In genomic region chr15:80075374-80075694, GRCm38 (mm10) we compare ENCODE assay signal across 9 mouse cellular contexts. TPM values are rescaled to one million over a fixed set of nuclear protein-coding genes. Genes with fewer than 3 reads are reported as not detected.
DNase-seq lines count a peak whose midpoint lies in the region; ATAC-seq and TF ChIP-seq lines count a peak whose summit lies in the region.
"Had no signal": no experiment of that assay in that cellular context is flagged by ENCODE, and none has a peak within 500 bp of the region (broad histone marks: within the 10 kb centered on the region; RNA-seq: fewer than 3 reads in every experiment).

No protein-coding gene starts in this region.

- no peaks in the 10 kb centered on the region for H3K4me1 ChIP-seq in cortical plate, adult 2 months (ENCODE audit: control insufficient read depth, insufficient read depth, low read length)
- H3K4me1 ChIP-seq in liver, embryonic 15.5 days (replicated peaks): peaks cover 65% of the 10 kb centered on the region

- DNase-seq in heart, adult 11 months: peak; percentile 93
- DNase-seq in heart, adult 8-10 months (ENCODE audit: low spot score): no peak
- DNase-seq in layer of hippocampus, adult 2 months (ENCODE audit: low spot score in 2 of 2): no peak
- DNase-seq in layer of hippocampus, adult 9-11 months: no peak
- DNase-seq in B cell, adult 2 months: no peak

- no peak for TF ChIP-seq POLR2A in cortical plate, adult 2 months (IDR thresholded peaks at IDR 0.05; ENCODE audit: extremely low read depth, insufficient read depth, low read length)

- no peak overlapping the region for H3K4me2 ChIP-seq in liver, embryonic 15.5 days

- H3K27ac ChIP-seq in layer of hippocampus, adult 2 months: peak overlapping the region; percentile 71
- H3K27ac ChIP-seq in cortical plate, adult 2 months (ENCODE audit: insufficient read depth, low read length): 0 out of 2 replicates have a peak overlapping the region, but pooled peaks have one; percentile 1
- H3K27ac ChIP-seq in liver, embryonic 15.5 days (replicated peaks): peak overlapping the region; percentile 79; the same call in 1 of the 2 replicates

- TF ChIP-seq CTCF in layer of hippocampus, adult 2 months (conservative IDR thresholded peaks at IDR 0.05): no peak
- no peak for TF ChIP-seq CTCF in cortical plate, adult 2 months (IDR thresholded peaks at IDR 0.05; ENCODE audit: extremely low read depth, insufficient read depth, low read length)

- H3K9me3 ChIP-seq in liver, embryonic 15.5 days (replicated peaks): no peaks in the 10 kb centered on the region

- WGBS in liver, embryonic 15.5 days (ENCODE audit: insufficient replicate concordance): 34% methylated on average over 3 of the region's 3 CpGs

- H3K27me3 ChIP-seq in liver, embryonic 15.5 days: peaks cover 9% of the 10 kb centered on the region
- H3K27me3 ChIP-seq: CH12.LX had no signal

- peaks cover 43% of the 10 kb centered on the region for H3K36me3 ChIP-seq in liver, embryonic 15.5 days (replicated peaks)

- no peak overlapping the region for H3K4me3 ChIP-seq in layer of hippocampus, adult 2 months
- no peak overlapping the region for H3K4me3 ChIP-seq in cortical plate, adult 2 months (ENCODE audit: insufficient read depth, low read length)
- no peak overlapping the region for H3K4me3 ChIP-seq in liver, embryonic 15.5 days (replicated peaks)

- ATAC-seq in liver, embryonic 15.5 days (ENCODE audit: insufficient read depth): no peak
- ATAC-seq in CD4-positive, CD25-positive, alpha-beta regulatory T cell, adult 4 months: no peak

- no peak overlapping the region; the same call in 1 of the 2 replicates for H3K9ac ChIP-seq in liver, embryonic 15.5 days

RNA-seq across cellular contexts. Expression of gene Syngr1, which starts 15.8 kb away (rescaled TPM):
- total RNA-seq in heart, adult 8-10 months (2022): 100 to 1,000 TPM in 2 of 4 experiments, 10 to 100 TPM in 2; 91.7 to 111 (median 98.9) TPM
- total RNA-seq in layer of hippocampus, adult 2 months (2021): 100 to 1,000 TPM; 356 to 380 TPM
- polyA plus RNA-seq in cortical plate, adult 2 months (2012; rRNA removed): 354 and 372 TPM in 2 replicates
- polyA plus RNA-seq in liver, embryonic 15.5 days (2015; fragmentation: Nextera tagmentation; extraction: Ambion mirVana): 12.7 and 13.0 TPM in 2 replicates
- polyA plus RNA-seq in CD4-positive, CD25-positive, alpha-beta regulatory T cell, adult 4 months (2017; shearing (Covaris generic)): under 1 TPM; 0.86 to 0.94 TPM

RNA-seq across cellular contexts. Expression of gene Rpl3, which starts 16.3 kb away (rescaled TPM):
- total RNA-seq in heart, adult 8-10 months (2022): 100 to 1,000 TPM; 125 to 157 (median 135) TPM
- 100 to 1,000 TPM; 558 to 583 TPM for total RNA-seq in layer of hippocampus, adult 2 months (2021)
- polyA plus RNA-seq in cortical plate, adult 2 months (2012; rRNA removed): 680 and 714 TPM in 2 replicates
- polyA plus RNA-seq in liver, embryonic 15.5 days (2015; fragmentation: Nextera tagmentation; extraction: Ambion mirVana): 539 and 552 TPM in 2 replicates
- polyA plus RNA-seq in CD4-positive, CD25-positive, alpha-beta regulatory T cell, adult 4 months (2017; shearing (Covaris generic)): 1,000 to 10,000 TPM; 3,782 to 4,433 TPM

RNA-seq across cellular contexts. Expression of gene Tab1, which starts 57.6 kb away (rescaled TPM):
- total RNA-seq in heart, adult 8-10 months (2022): 10 to 100 TPM; 17.7 to 24.7 (median 23.3) TPM
- total RNA-seq in layer of hippocampus, adult 2 months (2021): 10 to 100 TPM; 28.2 to 30.2 TPM
- 33.6 and 33.8 TPM in 2 replicates for polyA plus RNA-seq in cortical plate, adult 2 months (2012; rRNA removed)
- 11.0 and 12.7 TPM in 2 replicates for polyA plus RNA-seq in liver, embryonic 15.5 days (2015; fragmentation: Nextera tagmentation; extraction: Ambion mirVana)
- 10 to 100 TPM; 12.0 to 39.6 TPM for polyA plus RNA-seq in CD4-positive, CD25-positive, alpha-beta regulatory T cell, adult 4 months (2017; shearing (Covaris generic))

Comparison
In these comparisons a context has a peak if more than half of its experiments do, and no peak if none do; other contexts are left out.
1. H3K27ac ChIP-seq: peak in every context shown above with its lines; median percentile 79 in liver, embryonic 15.5 days; 71 in layer of hippocampus, adult 2 months; 1 in cortical plate, adult 2 months.
2. RNA of gene Syngr1, which starts 15.8 kb away (polyA plus RNA-seq): 354 to 372 TPM in cortical plate, adult 2 months; 12.7 to 13.0 TPM in liver, embryonic 15.5 days and 0.86 to 0.94 TPM in CD4-positive, CD25-positive, alpha-beta regulatory T cell, adult 4 months; every median in the first group is over 10 times any median in the second.